Mouse (Mus musculus) cerebellum, adult 9-10 months (tissue): Measurements from ENCODE around the gene Cdkn3.
"Not testable (repeated sequence)": the region's sequence is repeated elsewhere in the genome, so short reads cannot be mapped to it uniquely, and the experiment has no call there.

Experiments
- DNase-seq: peaks from one replicate; pipeline ENCODE4 v3.0.0; 2022

The Cdkn3 gene

GRCm38 (mm10) chr14:46785247-46785646, 24.9 kb downstream of the Cdkn3 start:
- no peak for DNase-seq

- no peak for DNase-seq
Observed at GRCm38 (mm10) chr14:46787454-46787786, 27.1 kb downstream of the Cdkn3 start.

GRCm38 (mm10) chr14:46787787-46788504, 27.6 kb downstream of the Cdkn3 start, which contains the start of gene Cnih1:
Cnih1 (minus strand) TSS chr14:46788411.
- peak; percentile 91 for DNase-seq

GRCm38 (mm10) chr14:46788505-46788901, 28.2 kb downstream of the Cdkn3 start:
- DNase-seq, result no peak

- DNase-seq, result no peak
Observed at GRCm38 (mm10) chr14:46790303-46790702, 30.0 kb downstream of the Cdkn3 start.

GRCm38 (mm10) chr14:46790723-46791122, 30.4 kb downstream of the Cdkn3 start:
- DNase-seq, result no peak

GRCm38 (mm10) chr14:46794157-46794556, 33.8 kb downstream of the Cdkn3 start:
- DNase-seq, result no peak

GRCm38 (mm10) chr14:46800684-46801345, 40.5 kb downstream of the Cdkn3 start:
- no peak for DNase-seq

- no peak for DNase-seq
Observed at GRCm38 (mm10) chr14:46803259-46803658, 42.9 kb downstream of the Cdkn3 start.

- no peak for DNase-seq
Observed at GRCm38 (mm10) chr14:46803791-46804190, 43.5 kb downstream of the Cdkn3 start.

- DNase-seq, result no peak
Observed at GRCm38 (mm10) chr14:46806186-46806585, 45.8 kb downstream of the Cdkn3 start.

- DNase-seq, result no peak
Observed at GRCm38 (mm10) chr14:46807927-46808326, 47.6 kb downstream of the Cdkn3 start.

- no peak for DNase-seq
Observed at GRCm38 (mm10) chr14:46815640-46816039, 55.3 kb downstream of the Cdkn3 start.

GRCm38 (mm10) chr14:46816916-46817622, 56.7 kb downstream of the Cdkn3 start:
- DNase-seq, result no peak

GRCm38 (mm10) chr14:46818743-46819142, 58.4 kb downstream of the Cdkn3 start:
- no peak for DNase-seq

- DNase-seq, result not testable (repeated sequence)
Observed at GRCm38 (mm10) chr14:46819961-46820360, 59.6 kb downstream of the Cdkn3 start.
